Mouse (Mus musculus) ES-E14 (cell line): ENCODE results near the gene Cx3cr1.

Experiments used
- CHD2 ChIP-seq: IDR thresholded peaks from 2 replicates; pipeline ENCODE4 v1.6.1; 2014; ENCODE audit warnings: mild to moderate bottlenecking, low read depth, low read length, inconsistent platforms
- HCFC1 ChIP-seq: IDR thresholded peaks from 2 replicates; pipeline ENCODE4 v1.6.1; 2012; ENCODE audit warnings: low read length, inconsistent platforms, borderline replicate concordance; ENCODE audit not compliant: insufficient read depth
- MAFK ChIP-seq: IDR thresholded peaks from 2 replicates; pipeline ENCODE4 v1.6.1; 2014; ENCODE audit warnings: mild to moderate bottlenecking, low read depth, low read length, inconsistent platforms; ENCODE audit not compliant: insufficient read depth
- ZNF384 ChIP-seq: IDR thresholded peaks from 2 replicates; pipeline ENCODE4 v1.6.1; 2012; ENCODE audit warnings: low read depth, low read length, inconsistent platforms

- TF ChIP-seq MAFK = no peak
- no peak for TF ChIP-seq HCFC1
- no peak for TF ChIP-seq ZNF384
- TF ChIP-seq CHD2 = no peak
Observed at GRCm38 (mm10) chr9:119913087-119913838, 156.4 kb downstream of the Cx3cr1 start.
